Mouse (Mus musculus): Measurements from ENCODE around the gene Gemin7.

DNA sequence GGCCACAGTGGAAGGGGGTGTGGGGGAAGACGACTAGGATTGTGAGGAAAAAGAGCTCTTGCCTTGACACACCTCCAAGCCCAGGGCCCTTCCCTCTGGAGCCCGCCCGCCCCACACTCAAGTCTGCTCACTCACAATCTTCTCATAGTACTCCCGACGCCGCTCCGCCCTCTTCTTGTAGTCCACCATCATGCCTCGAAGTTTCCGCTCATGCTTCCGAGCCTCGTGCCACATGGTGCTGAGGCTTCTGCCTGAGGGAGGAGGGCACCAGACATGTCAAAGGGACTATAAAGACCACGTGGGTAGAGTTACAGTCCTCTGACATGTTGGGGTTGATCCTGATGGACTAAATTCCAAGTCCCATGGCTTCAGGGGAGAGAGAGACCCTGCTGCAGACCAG, 25.7 kb upstream of the Gemin7 start:
- TF ChIP-seq POLR2A (IDR thresholded peaks at IDR 0.05; ENCODE audit: borderline replicate concordance, low read depth, low read length) = no peak
- no peak for TF ChIP-seq CTCF (IDR thresholded peaks at IDR 0.05; ENCODE audit: low read depth, low read length)
